Mouse (Mus musculus): Measurements from ENCODE around the gene Slitrk3. TPM values are rescaled to one million over a fixed set of nuclear protein-coding genes. Genes with fewer than 3 reads are reported as not detected.

Slitrk3 gene
- total RNA-seq (2023; ENCODE audit: inconsistent age), result not detected in 4 replicates

DNA sequence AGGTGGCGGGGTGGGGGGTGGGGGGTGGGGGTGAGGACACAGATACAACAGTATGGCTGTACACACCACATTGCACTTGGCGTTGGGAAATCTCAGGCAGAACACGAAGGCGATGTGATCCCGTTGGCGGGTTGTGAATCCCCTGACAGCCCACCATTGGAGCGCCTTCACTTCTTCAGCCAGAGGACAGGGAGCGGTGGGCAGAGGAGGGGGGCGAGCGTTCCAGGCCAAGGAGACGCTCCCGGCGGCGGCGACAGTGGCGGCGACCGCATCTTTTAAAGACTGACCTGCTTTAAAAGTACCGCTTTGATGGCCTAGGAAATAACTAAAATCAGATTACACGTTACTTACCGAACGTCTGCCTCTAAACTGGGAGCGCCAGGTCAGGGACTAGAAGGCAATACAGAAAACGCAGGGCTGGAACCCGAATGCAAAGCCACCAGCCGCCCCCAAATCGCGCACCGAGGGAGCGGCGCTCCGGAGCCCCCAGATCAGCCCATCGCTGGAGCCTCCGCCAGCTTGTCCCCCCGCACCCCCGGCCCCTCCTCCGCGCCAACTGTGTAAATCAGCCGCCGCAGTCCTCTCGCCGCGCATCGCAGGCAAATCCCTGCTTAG is at the start of gene Slitrk3:
Slitrk3 (minus strand) TSS at position 607 of the 615 bp plus-strand sequence.

Other genes with a start within 250 kb of the Slitrk3 start
- gene Sis, start 89.9 kb downstream of the Slitrk3 start, total RNA-seq (2023; ENCODE audit: inconsistent age), result not detected in 4 replicates

Measured in B cell, adult (primary cell).